Mouse (Mus musculus) forelimb bud, embryonic 11.5 days (tissue): ENCODE data around the gene Prr36.

Source experiments
- DNase-seq: peaks from one replicate; pipeline ENCODE4 v3.0.0-alpha.2; 2012; ENCODE audit warnings: low read depth, low spot score

Prr36 gene

GRCm38 (mm10) chr8:4201321-4201720, 15.9 kb downstream of the Prr36 start:
- no peak for DNase-seq

- DNase-seq, result no peak
These were observed 23.7 kb downstream of the Prr36 start for GRCm38 (mm10) chr8:4193588-4193894.

- DNase-seq, result peak; percentile 68
These were observed 24.3 kb downstream of the Prr36 start for GRCm38 (mm10) chr8:4192807-4193587.

- DNase-seq, result no peak
These were observed 25.0 kb downstream of the Prr36 start for GRCm38 (mm10) chr8:4192305-4192704.

GRCm38 (mm10) chr8:4189031-4189722, 28.1 kb downstream of the Prr36 start:
- DNase-seq, result no peak

GRCm38 (mm10) chr8:4188605-4189004, 28.7 kb downstream of the Prr36 start:
- DNase-seq, result no peak

- DNase-seq, result no peak
These were observed 31.1 kb downstream of the Prr36 start for GRCm38 (mm10) chr8:4186151-4186550.

- DNase-seq, result no peak
These were observed 33.9 kb downstream of the Prr36 start for GRCm38 (mm10) chr8:4183409-4183808.

- no peak for DNase-seq
These were observed 43.2 kb downstream of the Prr36 start for GRCm38 (mm10) chr8:4174018-4174417.

- DNase-seq, result no peak
These were observed 44.8 kb downstream of the Prr36 start for GRCm38 (mm10) chr8:4172486-4172885.

- DNase-seq, result no peak
These were observed 49.3 kb downstream of the Prr36 start for GRCm38 (mm10) chr8:4167918-4168317.

GRCm38 (mm10) chr8:4166881-4167525, 50.3 kb downstream of the Prr36 start:
- DNase-seq, result no peak

GRCm38 (mm10) chr8:4165852-4166751, 51.2 kb downstream of the Prr36 start, which contains the start of gene Evi5l:
Evi5l (plus strand) TSS chr8:4166567.
- peak; percentile 99 for DNase-seq

- DNase-seq, result no peak
These were observed 51.9 kb downstream of the Prr36 start for GRCm38 (mm10) chr8:4165176-4165851.

- DNase-seq, result no peak
These were observed 54.5 kb downstream of the Prr36 start for GRCm38 (mm10) chr8:4162786-4163185.
